Mouse (Mus musculus) kidney, adult 2 months (tissue): Measurements from ENCODE around the gene Gm28374.

Source experiments
- CTCF ChIP-seq: fragments of 200-500 bp; conservative IDR thresholded peaks from 2 replicates; pipeline ENCODE4 v1.5.1; 2011; ENCODE audit warnings: low read depth, mild to moderate bottlenecking, control low read depth, low read length, moderate library complexity, mixed read lengths; ENCODE audit not compliant: insufficient read depth, insufficient read length
- POLR2A ChIP-seq: fragments of 200-500 bp; IDR thresholded peaks from one replicate; pipeline ENCODE4 v1.6.1; 2011; ENCODE audit warnings: low read depth, low read length, control low read depth

- no peak for TF ChIP-seq CTCF
- no peak for TF ChIP-seq POLR2A
These were observed 12.1 kb upstream of the Gm28374 start, which contains the start of gene AC131692.1 for GRCm38 (mm10) chr19:6094119-6094518.
